Mouse (Mus musculus) gastrocnemius, postnatal 4 days (tissue): Measurements from ENCODE around the gene Myf6. TPM values are rescaled to one million over a fixed set of nuclear protein-coding genes. Genes with fewer than 3 reads are reported as not detected.

ENCODE experiments used
- DNase-seq, 2 experiments: peaks; one replicate each; pipeline ENCODE4 v3.0.0; 2021 to 2022; ENCODE audit warnings: low spot score in 2 of 2, mixed read lengths in 2 of 2
- microRNA-seq: library from miRNA; unstranded; fragments of <30 nt; microRNA quantifications from one replicate; pipeline ENCODE4 v1.2.0, GENCODE M21; 2021
- total RNA-seq, 2 experiments: library from RNA; stranded (reverse); gene quantifications; 2 replicates each; pipeline ENCODE4 v1.2.3; 2021

Gene Myf6
- total RNA-seq, 2 experiments from 2014 or later, result 133 to 164 TPM

DNA sequence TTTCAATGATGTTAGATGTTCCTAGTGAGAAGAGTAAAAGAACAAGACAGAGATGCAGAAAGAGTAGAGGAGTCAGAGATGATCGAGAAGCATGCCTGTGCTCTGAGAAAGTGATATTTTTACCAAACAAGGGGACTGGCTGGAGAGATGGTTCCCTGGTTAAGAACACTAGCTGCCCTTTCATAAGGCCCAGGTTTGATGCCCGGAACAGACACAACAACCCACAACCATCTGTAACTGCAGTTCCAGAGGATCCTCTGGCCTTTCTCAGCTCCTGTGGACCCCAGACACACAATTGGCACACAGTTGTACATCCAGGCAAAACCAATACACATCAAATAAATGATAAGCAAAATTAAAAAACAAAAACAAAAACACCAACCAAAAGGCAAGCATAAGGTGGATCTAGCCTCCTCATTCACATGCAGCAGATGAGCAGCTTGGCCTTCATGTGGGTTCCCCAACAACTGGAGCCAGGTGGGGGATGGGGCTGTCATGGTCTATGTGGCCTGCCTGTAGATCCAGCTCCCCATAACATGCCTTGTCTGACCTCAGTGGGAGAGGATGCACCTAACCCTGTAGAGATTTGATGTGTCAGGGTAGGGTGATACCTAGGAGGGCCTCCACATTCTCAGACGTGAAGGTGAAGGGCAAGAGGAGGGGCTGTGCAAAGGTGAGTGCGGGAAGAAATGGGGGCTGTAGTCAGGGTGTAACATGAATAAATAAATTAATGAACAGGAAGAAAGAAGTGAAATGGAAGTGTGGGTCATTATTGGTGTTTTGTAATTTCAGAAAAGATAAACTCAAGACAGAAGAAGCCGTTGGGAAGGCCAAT, 44.8 kb downstream of the Myf6 start:
- no peak for DNase-seq

Small RNAs within 50 kb of the gene (microRNA-seq; reads per million reads assigned to microRNA genes)
- not detected for gene Gm44403

Other genes with a start within 250 kb of the Myf6 start
- 1 to 10 TPM; 3.0 to 3.1 TPM for gene Lin7a, start 223.1 kb downstream of the Myf6 start, total RNA-seq
- 10 to 100 TPM; 19.8 to 20.5 TPM for gene Myf5, start 8.6 kb downstream of the Myf6 start, total RNA-seq
- gene Ptprq, start 225.3 kb upstream of the Myf6 start, total RNA-seq, result 1 to 10 TPM; 1.3 to 1.5 TPM